Mouse (Mus musculus) stomach, embryonic 16.5 days (tissue): ENCODE measurements around the gene Sh3rf3. TPM values are rescaled to one million over a fixed set of nuclear protein-coding genes. Genes with fewer than 3 reads are reported as not detected.

Experiments
- ATAC-seq: fragments of 200-750 bp; cut with Nextera tagmentation; 2 replicates; pipeline ENCODE4 v1.8.0; 2017; ENCODE audit warnings: moderate number of reproducible peaks, moderate TSS enrichment; ENCODE audit not compliant: insufficient read depth, low FRiP score
- H3K27ac ChIP-seq: fragments of 300-500 bp; sonication (generic); 2 replicates; pipeline ENCODE4 v1.5.1; 2014; ENCODE audit warnings: low read length
- H3K27me3 ChIP-seq: fragments of 300-500 bp; sonication (generic); 2 replicates; pipeline ENCODE4 v1.6.1; 2014; ENCODE audit warnings: low read length, control low read depth, mixed read lengths; ENCODE audit not compliant: control insufficient read depth, insufficient read depth
- H3K36me3 ChIP-seq: fragments of 300-500 bp; sonication (generic); 2 replicates; pipeline ENCODE4 v1.6.1; 2014; ENCODE audit warnings: low read length; ENCODE audit not compliant: control insufficient read depth, insufficient read depth
- H3K4me1 ChIP-seq: fragments of 300-500 bp; sonication (generic); 2 replicates; pipeline ENCODE4 v1.6.1; 2014; ENCODE audit warnings: low read length, control low read depth, mixed read lengths; ENCODE audit not compliant: control insufficient read depth, insufficient read depth
- H3K4me2 ChIP-seq: fragments of 300-500 bp; sonication (generic); 2 replicates; pipeline ENCODE4 v1.6.1; 2014; ENCODE audit warnings: low read depth, low read length, mixed read lengths
- H3K4me3 ChIP-seq: fragments of 300-500 bp; sonication (generic); replicated peaks from 2 replicates; pipeline ENCODE4 v1.5.1; 2014; ENCODE audit warnings: mild to moderate bottlenecking, low read length
- H3K9ac ChIP-seq: fragments of 300-500 bp; sonication (generic); 2 replicates; pipeline ENCODE4 v1.6.1; 2014; ENCODE audit warnings: low read length
- H3K9me3 ChIP-seq: fragments of 300-500 bp; sonication (generic); replicated peaks from 2 replicates; pipeline ENCODE4 v1.6.1; 2016; ENCODE audit warnings: low read length, control low read depth; ENCODE audit not compliant: control insufficient read depth
- WGBS: fragments of 180-500 bp; shearing (Covaris S2); extraction: QIAGEN DNeasy Blood & Tissue Kit; methylation state at CpG from one replicate; pipeline ENCODE4 v1.1.7; 2014; 5-methylcytosine and 5-hydroxymethylcytosine counted together
- polyA plus RNA-seq: library from polyadenylated mRNA; unstranded; fragments of >200 nt; fragmentation: Nextera tagmentation; extraction: Ambion mirVana; gene quantifications from 2 replicates; pipeline ENCODE4 v1.2.1, GENCODE M21; 2015

Gene Sh3rf3
- polyA plus RNA-seq, 1 experiment from 2014 or later, result 0.79 TPM

DNA sequence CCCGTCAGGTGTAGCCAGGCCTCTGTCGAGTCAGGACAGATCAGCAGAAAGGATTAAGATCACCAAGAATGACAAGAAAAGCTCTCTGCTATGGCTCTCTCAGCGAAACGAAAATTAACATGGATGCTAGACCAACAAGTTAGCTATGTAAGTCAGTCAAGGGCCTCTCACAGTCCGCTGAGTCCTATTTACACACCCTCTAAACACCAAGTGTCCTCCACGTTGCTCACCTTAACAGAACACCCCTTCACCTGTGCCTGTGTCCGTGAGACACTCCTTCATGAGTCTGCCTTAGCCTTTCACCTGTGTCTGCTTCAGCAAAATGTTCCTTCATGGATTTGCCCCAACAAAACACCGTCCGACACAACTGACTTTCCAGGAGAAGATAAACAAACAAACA lies 300.2 kb downstream of the Sh3rf3 start:
- H3K9ac ChIP-seq, result no peak overlapping the region

DNA sequence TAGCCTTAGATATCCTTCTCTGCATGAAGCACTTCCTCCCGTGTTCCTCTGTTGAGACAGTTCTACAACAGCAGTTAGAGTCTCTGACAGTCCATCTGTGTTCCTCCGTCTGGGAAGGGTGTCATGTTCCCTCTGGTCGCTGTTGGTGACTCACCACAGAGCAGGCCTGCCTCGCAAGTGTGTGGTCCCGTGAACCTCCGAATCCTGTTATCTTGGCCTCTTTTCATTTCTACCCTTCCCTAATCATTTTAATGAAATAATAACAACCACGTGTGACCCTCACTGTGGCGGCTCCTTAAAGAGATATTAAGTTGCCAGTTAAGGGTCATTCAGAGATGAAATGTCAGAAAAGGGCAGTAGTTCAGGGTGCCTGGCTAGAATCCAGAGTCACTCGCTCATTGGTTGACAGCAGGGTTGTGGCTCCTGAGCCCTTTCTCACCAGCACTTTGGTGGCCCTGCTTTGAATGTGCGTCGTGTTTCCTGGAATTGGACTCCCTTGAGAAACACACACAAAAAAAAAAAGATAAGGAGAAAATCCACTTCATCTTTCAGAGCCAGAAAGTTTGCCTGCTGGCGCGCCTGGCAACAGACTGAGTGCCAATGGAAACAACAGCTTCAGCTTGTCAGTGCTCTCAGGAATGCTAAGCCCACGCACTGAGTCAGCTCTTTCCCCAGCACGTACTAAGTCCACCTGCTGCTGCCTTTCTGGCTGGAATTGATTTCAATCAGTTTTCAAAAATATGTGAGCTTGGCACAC lies 301.6 kb downstream of the Sh3rf3 start:
- H3K36me3 ChIP-seq, result no peaks in the 10 kb centered on the region
- no peaks in the 10 kb centered on the region for H3K4me1 ChIP-seq
- H3K27me3 ChIP-seq, result no peaks in the 10 kb centered on the region
- WGBS, result 37% methylated on average over 15 of the region's 15 CpGs
- no peak overlapping the region for H3K9ac ChIP-seq
- no peaks in the 10 kb centered on the region for H3K9me3 ChIP-seq
- H3K4me3 ChIP-seq, result no peak overlapping the region
- no peak overlapping the region for H3K27ac ChIP-seq
- ATAC-seq, result no peak
- no peak overlapping the region for H3K4me2 ChIP-seq

More for the DNA sequence above, 300.2 kb downstream of the Sh3rf3 start:
- Histone ChIP-seq H3K27ac (no peak overlapping the region), H3K4me2 (no peak overlapping the region), H3K4me3 (no peak overlapping the region), H3K4me1 (no peaks in the 10 kb centered on the region), H3K36me3 (no peaks in the 10 kb centered on the region), H3K9me3 (no peaks in the 10 kb centered on the region), H3K27me3 (no peaks in the 10 kb centered on the region)
- ATAC-seq, result no peak
- WGBS, result 82% methylated on average over 9 of the region's 9 CpGs

DNA sequence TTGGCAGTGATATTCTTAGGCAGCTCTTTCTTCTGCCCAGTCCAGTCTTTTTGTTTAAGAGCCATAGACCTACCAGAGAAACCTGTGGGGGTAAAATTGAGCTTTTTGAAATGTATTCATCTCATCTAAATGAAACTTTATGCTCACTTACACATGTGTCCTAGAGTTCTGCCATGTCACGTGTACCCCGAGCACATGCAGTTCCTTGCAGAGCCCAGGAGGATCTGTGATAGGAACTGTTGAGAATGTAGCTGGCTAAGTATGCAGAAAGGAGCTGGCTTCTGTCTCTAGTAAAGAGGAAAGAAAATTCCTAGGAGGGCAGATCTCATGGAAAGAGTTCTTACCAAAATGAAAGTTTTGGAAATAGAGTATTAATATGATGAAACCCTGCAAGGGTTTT lies 302.5 kb downstream of the Sh3rf3 start:
- no peak overlapping the region for H3K27ac ChIP-seq
- H3K4me3 ChIP-seq, result no peak overlapping the region
- H3K4me1 ChIP-seq, result no peaks in the 10 kb centered on the region
- no peak for ATAC-seq
- no peak overlapping the region for H3K9ac ChIP-seq
- H3K27me3 ChIP-seq, result no peaks in the 10 kb centered on the region
- no peak overlapping the region for H3K4me2 ChIP-seq
- H3K36me3 ChIP-seq, result no peaks in the 10 kb centered on the region
- no peaks in the 10 kb centered on the region for H3K9me3 ChIP-seq
- WGBS, result 87% methylated on average over 2 of the region's 2 CpGs

- Histone ChIP-seq H3K36me3 (no peaks in the 10 kb centered on the region), H3K4me3 (no peak overlapping the region), H3K4me1 (no peaks in the 10 kb centered on the region), H3K4me2 (no peak overlapping the region), H3K9ac (no peak overlapping the region), H3K9me3 (no peaks in the 10 kb centered on the region), H3K27me3 (no peaks in the 10 kb centered on the region), H3K27ac (no peak overlapping the region)
- no peak for ATAC-seq
- WGBS, result 77% methylated on average over 9 of the region's 9 CpGs
These were observed 303.2 kb downstream of the Sh3rf3 start for GRCm38 (mm10) chr10:59116331-59116730.

DNA sequence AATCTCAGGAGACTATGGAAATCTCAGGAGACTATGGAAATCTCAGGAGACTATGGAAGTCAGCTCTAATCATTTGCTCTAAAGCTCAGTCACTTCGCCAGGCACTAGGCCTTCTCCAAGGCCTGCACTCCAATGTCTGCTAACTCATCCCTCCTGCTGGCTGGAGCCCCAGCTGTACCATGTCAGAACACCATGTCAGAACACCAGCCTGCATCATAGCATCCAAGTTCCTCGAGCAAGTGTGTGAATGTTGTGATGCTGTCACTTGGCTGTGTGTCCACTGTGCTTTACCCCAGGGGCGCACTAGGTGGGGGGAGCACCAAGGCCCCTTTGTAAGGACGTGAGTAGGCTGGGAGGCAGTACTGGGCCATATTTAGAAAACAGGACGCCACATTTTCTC lies 304.4 kb downstream of the Sh3rf3 start:
- no peaks in the 10 kb centered on the region for H3K4me1 ChIP-seq
- ATAC-seq, result no peak
- H3K36me3 ChIP-seq, result no peaks in the 10 kb centered on the region
- no peak overlapping the region for H3K9ac ChIP-seq
- H3K4me3 ChIP-seq, result no peak overlapping the region
- no peaks in the 10 kb centered on the region for H3K27me3 ChIP-seq
- H3K4me2 ChIP-seq, result no peak overlapping the region
- H3K9me3 ChIP-seq, result no peaks in the 10 kb centered on the region
- WGBS, result 70% methylated on average over 5 of the region's 5 CpGs
- no peak overlapping the region for H3K27ac ChIP-seq

- no peaks in the 10 kb centered on the region for H3K36me3 ChIP-seq
- no peak overlapping the region for H3K4me3 ChIP-seq
- no peak overlapping the region for H3K27ac ChIP-seq
- no peaks in the 10 kb centered on the region for H3K9me3 ChIP-seq
- no peak overlapping the region for H3K9ac ChIP-seq
- WGBS, result 100% methylated on average over 1 of the region's 1 CpGs
- H3K4me1 ChIP-seq, result no peaks in the 10 kb centered on the region
- no peak for ATAC-seq
- H3K27me3 ChIP-seq, result no peaks in the 10 kb centered on the region
- no peak overlapping the region for H3K4me2 ChIP-seq
These were observed 305.8 kb downstream of the Sh3rf3 start for GRCm38 (mm10) chr10:59119001-59119400.

- Histone ChIP-seq H3K36me3 (no peaks in the 10 kb centered on the region), H3K27me3 (no peaks in the 10 kb centered on the region), H3K9ac (no peak overlapping the region), H3K4me3 (no peak overlapping the region), H3K4me1 (no peaks in the 10 kb centered on the region), H3K4me2 (no peak overlapping the region), H3K27ac (no peak overlapping the region), H3K9me3 (no peaks in the 10 kb centered on the region)
- 91% methylated on average over 2 of the region's 2 CpGs for WGBS
- ATAC-seq, result no peak
These were observed 306.7 kb downstream of the Sh3rf3 start for GRCm38 (mm10) chr10:59119811-59120210.

DNA sequence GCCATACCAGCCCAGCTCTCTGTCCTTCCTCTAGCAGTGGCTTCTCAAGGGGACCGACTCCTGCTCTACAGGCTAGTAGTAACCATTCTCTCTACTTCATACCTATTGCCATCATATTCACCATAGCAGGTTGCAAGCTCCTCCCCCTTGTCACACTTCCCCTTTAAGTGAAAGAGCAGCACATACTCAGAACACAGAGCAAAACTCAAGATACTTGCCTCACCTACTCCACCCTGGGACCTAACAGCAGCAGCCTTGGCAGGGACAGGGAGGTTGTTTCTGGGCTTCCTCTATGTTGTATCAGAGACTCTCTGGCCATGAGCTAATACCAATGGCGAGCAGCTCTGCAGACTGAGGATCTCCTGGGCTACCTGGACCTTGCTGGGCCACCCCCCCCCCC lies 312.3 kb downstream of the Sh3rf3 start:
- no peak overlapping the region for H3K4me3 ChIP-seq
- H3K4me2 ChIP-seq, result no peak overlapping the region
- no peak overlapping the region for H3K27ac ChIP-seq
- no peaks in the 10 kb centered on the region for H3K4me1 ChIP-seq
- no peak for ATAC-seq
- H3K36me3 ChIP-seq, result no peaks in the 10 kb centered on the region
- H3K9ac ChIP-seq, result no peak overlapping the region
- H3K9me3 ChIP-seq, result no peaks in the 10 kb centered on the region
- no peaks in the 10 kb centered on the region for H3K27me3 ChIP-seq
- 85% methylated on average over 2 of the region's 2 CpGs for WGBS

GRCm38 (mm10) chr10:59127637-59128036 lies 314.5 kb downstream of the Sh3rf3 start:
- Histone ChIP-seq H3K27ac (no peak overlapping the region), H3K4me2 (no peak overlapping the region), H3K27me3 (no peaks in the 10 kb centered on the region), H3K4me1 (peaks cover 5% of the 10 kb centered on the region; the same call in 1 of the 2 replicates), H3K9ac (no peak overlapping the region), H3K9me3 (no peaks in the 10 kb centered on the region), H3K36me3 (no peaks in the 10 kb centered on the region), H3K4me3 (no peak overlapping the region)
- ATAC-seq, result no peak
- WGBS, result 60% methylated on average over 6 of the region's 6 CpGs
